Mouse (Mus musculus): Measurements from ENCODE around the gene Ppp6r3.

The Ppp6r3 gene

DNA sequence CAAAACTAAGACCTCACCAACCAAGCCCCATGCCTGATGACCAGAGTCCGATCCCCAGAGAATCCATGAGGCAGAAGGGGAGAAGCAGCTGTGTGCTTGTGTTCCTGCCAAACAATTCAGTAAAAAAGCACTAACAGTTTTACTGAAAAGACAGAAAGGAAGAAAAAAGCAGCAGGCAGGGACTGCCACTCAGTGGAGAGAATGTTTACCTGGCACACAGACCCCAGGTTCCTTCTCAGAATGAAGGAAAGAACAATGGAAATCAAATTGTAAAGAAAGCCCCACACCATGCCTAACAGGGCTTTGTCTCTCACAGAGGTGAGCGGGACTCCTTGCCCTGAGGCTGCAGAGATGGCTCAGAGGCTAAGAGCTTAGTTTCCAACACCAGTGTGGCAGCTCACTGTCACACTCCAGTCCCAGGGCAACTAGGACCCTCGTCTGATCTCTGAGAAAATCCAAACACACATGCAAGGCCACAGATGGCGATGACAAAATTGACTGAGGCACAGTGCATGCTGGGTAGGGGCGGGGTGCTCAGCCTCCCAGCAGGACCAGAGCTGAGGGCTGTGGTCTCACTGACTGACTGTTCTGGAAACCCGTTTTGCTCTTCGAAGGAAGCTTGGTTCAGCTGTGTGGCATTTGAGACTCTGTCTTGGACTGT, 146.3 kb downstream of the Ppp6r3 start:
- DNase-seq: no peak

DNA sequence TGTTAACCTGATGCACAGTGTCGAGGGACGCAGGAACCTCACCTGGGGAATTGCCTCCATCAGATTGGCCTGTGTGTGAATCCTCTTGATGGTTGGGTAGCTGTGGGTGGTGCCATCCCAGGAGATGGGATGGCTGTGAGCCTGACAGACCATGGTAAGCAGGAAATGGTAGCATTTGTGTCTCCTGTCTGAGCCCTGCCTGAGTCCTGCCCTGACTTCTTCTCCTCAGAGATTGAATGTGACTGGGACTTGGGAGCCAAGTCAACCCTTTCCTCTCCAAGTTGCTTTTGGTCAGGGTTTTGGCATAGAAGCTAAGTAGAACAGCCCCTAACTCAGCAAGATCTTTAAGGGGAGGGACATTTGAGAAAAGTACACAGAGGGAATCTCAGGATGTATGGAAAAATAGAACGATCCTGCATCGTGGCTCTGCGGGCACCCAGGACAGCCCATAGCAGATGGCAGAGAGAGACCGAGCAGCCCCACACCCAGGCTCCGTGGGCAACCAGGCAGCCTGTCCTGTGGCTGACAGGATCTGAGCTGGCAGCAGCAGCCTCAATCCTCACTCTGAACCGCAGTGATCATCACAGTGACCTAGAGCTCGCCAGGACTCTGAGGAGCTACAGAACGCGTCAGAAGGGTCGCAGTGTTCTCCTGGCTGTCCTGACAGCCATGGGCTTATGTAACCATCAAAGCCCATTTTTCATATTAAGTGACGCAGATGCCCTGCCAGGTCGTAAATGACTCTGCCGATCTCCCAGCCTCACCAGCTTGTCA, 147.3 kb downstream of the Ppp6r3 start:
- DNase-seq: peak in 1 of 2 experiments; percentile 20

DNA sequence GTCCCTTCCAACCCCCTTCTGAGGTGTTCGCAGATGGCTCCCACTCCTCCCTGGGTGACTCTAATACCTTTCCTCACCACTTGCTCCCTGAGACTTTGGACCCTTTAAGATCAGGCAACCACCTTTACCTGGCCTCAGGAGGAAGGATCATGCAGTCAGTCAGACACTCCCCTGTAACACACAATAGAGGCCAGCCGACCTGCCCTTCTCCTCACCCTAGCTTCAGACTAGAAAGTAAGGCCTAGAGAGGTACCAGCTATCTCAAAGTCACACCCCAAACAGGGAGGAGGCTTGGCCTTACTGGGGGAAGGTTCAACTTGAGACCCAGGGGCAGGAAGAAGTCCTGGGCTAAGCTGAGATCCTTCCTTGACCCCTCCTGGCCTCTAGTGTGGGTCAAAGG, 151.3 kb downstream of the Ppp6r3 start:
- no peak for DNase-seq

DNA sequence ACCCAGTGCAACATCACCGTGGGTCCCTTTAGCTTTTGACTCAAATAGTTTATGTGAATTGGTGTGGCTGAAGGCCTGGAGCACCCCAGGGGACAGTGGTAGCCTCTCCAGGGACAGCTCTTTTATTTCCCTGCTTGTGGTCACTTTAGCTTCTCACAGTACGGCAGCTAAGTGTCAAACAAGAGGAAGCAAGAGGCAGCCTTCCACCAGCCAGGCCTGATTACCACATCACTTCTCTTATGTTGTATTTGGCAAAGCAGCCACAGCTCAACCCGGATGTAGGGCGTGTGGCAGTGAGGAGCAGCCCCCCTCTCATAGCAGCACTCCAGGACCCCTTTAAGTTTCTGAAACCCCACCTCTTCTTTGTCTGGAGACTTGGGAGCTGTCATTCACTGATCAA, 152.6 kb downstream of the Ppp6r3 start:
- DNase-seq: no peak

DNA sequence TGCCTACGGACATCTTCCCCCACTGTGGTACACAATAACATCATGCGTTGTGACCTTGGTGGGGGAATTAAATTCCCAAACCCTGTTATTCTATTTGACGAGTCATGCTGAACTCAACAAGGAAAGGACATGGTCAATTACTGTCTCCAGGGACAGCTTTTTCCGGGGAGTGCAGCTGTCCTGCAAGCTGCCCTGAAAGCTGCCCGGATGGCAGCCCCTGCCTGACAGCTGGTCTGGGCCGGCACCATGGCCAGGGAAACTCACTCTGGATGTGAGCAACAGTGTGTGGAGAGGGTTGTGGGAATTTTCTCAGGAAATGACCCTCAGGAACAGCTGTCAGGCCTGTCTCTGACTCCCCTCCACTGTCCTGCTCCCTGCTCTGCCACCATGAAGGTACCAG, 153.1 kb downstream of the Ppp6r3 start:
- no peak for DNase-seq

DNA sequence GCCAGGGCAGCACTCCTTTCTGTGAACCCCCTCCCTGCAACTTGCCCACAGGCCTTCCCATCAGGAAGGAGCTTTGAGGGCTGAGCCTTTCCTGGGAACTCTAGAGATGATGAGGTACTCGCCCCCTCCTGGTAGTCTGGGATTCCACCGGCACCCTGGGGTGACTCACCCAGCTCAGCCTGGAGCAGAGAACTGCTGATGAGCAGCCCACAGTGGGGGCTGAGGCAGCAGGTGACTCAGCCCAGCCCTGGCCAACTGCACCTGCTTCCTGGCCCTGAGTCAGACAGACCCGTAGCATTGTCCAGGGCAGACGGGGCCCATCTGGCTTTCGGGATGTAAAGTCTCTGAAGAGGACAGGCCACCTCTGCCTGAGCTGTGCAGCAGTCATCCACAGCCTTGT, 156.3 kb downstream of the Ppp6r3 start:
- no peak for DNase-seq

DNA sequence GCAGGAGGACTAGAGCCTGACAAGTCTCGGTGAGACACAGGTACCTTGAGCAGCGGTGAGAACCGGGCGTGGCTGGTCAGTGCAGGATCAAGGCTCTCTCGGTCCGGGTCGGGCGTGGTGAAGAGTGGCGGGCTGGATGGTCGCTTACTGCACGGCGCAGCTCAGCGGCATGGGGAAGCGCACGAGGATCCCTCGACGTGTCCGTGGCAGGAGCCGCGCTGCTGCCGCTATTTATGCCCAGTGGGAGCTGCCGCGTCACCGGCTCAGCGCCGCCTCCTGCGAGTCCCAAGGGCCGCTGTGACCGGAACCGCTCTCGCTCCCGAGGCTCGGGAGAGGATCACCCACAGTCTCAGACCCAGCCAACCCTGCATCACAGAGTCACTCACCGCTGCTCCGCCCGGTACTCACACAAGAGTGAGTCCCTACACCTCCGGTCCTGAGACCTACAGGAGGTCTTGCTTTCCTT, 161.2 kb downstream of the Ppp6r3 start, which contains the start of gene Gal:
Gal (minus strand) TSS at position 277 of the 466 bp plus-strand sequence.
- DNase-seq: no peak

DNA sequence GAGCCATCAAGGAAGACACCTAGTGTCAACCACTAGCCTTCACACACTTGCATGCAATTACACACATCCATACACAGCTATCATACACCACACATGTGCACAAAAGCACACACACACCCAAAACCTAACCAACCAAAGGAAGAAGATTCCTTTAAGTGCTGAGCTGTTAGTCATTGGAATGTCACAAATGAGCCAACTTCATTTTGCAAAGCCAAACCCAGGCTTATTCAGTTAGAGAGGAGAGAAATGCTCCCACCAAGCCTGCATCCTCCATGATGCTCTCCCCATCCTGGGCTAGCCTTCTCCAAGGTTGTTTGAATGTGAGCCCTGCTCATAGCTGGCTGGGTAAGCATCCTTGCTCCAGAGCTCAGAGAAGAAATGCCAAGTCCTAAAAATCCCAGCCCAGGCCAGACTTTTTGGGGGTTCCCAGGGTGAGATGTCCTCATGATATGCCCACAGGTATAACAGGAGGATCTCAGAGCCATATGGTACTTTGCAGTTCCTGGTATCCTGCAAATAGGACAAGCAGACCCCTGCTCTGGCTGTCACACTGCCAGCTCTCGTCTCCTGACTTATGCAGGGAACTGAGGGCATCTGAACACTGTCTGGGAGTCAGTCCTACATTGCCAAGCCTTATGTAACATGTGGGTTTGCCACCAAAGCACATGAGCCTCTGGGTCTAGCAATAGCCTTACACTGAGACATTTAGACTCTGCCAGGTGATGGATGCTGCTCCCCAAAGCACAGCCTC, 169.8 kb downstream of the Ppp6r3 start:
- DNase-seq: no peak
